Mouse (Mus musculus) kidney, embryonic 16.5 days (tissue): ENCODE measurements around the gene Patl1. TPM values are rescaled to one million over a fixed set of nuclear protein-coding genes. Genes with fewer than 3 reads are reported as not detected.
"Not testable (repeated sequence)": the region's sequence is repeated elsewhere in the genome, so short reads cannot be mapped to it uniquely, and the experiment has no call there.

Source experiments
- ATAC-seq: fragments of 200-750 bp; cut with Nextera tagmentation; 2 replicates; pipeline ENCODE4 v1.8.0; 2017; ENCODE audit warnings: moderate TSS enrichment; ENCODE audit not compliant: low FRiP score, low TSS enrichment
- H3K27ac ChIP-seq: fragments of 300-500 bp; sonication (generic); 2 replicates; pipeline ENCODE4 v1.5.1; 2014; ENCODE audit warnings: low read length
- H3K27me3 ChIP-seq: fragments of 300-500 bp; sonication (generic); 2 replicates; pipeline ENCODE4 v1.6.1; 2014; ENCODE audit warnings: low read length, control low read depth, mixed read lengths; ENCODE audit not compliant: insufficient read depth
- H3K36me3 ChIP-seq: fragments of 300-500 bp; sonication (generic); 2 replicates; pipeline ENCODE4 v1.6.1; 2014; ENCODE audit warnings: low read length, control low read depth, mixed read lengths; ENCODE audit not compliant: insufficient read depth
- H3K4me1 ChIP-seq: fragments of 300-500 bp; sonication (generic); 2 replicates; pipeline ENCODE4 v1.6.1; 2014; ENCODE audit warnings: low read length, control low read depth, mixed read lengths; ENCODE audit not compliant: insufficient read depth
- H3K4me2 ChIP-seq: fragments of 300-500 bp; sonication (generic); replicated peaks from 2 replicates; pipeline ENCODE4 v1.6.1; 2014; ENCODE audit warnings: low read depth, low read length
- H3K4me3 ChIP-seq: fragments of 300-500 bp; sonication (generic); 2 replicates; pipeline ENCODE4 v1.5.1; 2014; ENCODE audit warnings: mild to moderate bottlenecking, low read length
- H3K9ac ChIP-seq: fragments of 300-500 bp; sonication (generic); replicated peaks from 2 replicates; pipeline ENCODE4 v1.6.1; 2014; ENCODE audit warnings: low read length
- H3K9me3 ChIP-seq: fragments of 300-500 bp; sonication (generic); 2 replicates; pipeline ENCODE4 v1.6.1; 2016; ENCODE audit warnings: low read length, control low read depth
- WGBS: fragments of 180-500 bp; shearing (Covaris S2); extraction: QIAGEN DNeasy Blood & Tissue Kit; methylation state at CpG from one replicate; pipeline ENCODE4 v1.1.7; 2014; 5-methylcytosine and 5-hydroxymethylcytosine counted together
- polyA plus RNA-seq: library from polyadenylated mRNA; unstranded; fragments of >200 nt; fragmentation: Nextera tagmentation; extraction: Ambion mirVana; gene quantifications from 2 replicates; pipeline ENCODE4 v1.2.1, GENCODE M21; 2015

Patl1 gene
- polyA plus RNA-seq, 1 experiment from 2014 or later = 20.0 TPM

GRCm38 (mm10) chr19:11922515-11922914, 10.3 kb downstream of the Patl1 start:
- ATAC-seq = not testable (repeated sequence)

GRCm38 (mm10) chr19:11926380-11926779, 14.2 kb downstream of the Patl1 start:
- H3K27me3 ChIP-seq = no peaks in the 10 kb centered on the region
- 78% methylated on average over 2 of the region's 2 CpGs for WGBS
- H3K4me1 ChIP-seq = no peaks in the 10 kb centered on the region
- H3K4me3 ChIP-seq = no peak overlapping the region
- H3K4me2 ChIP-seq = no peak overlapping the region
- ATAC-seq = no peak
- no peaks in the 10 kb centered on the region for H3K9me3 ChIP-seq
- H3K27ac ChIP-seq = no peak overlapping the region
- H3K36me3 ChIP-seq = peaks cover 56% of the 10 kb centered on the region
- no peak overlapping the region for H3K9ac ChIP-seq

More at GRCm38 (mm10) chr19:11922515-11922914, 10.3 kb downstream of the Patl1 start:
- not testable (repeated sequence) for H3K4me1 ChIP-seq, H3K9ac ChIP-seq, H3K27me3 ChIP-seq, H3K27ac ChIP-seq, H3K4me2 ChIP-seq, H3K4me3 ChIP-seq, H3K9me3 ChIP-seq
- peaks cover 57% of the 10 kb centered on the region for H3K36me3 ChIP-seq
- 98% methylated on average over 2 of the region's 2 CpGs for WGBS

GRCm38 (mm10) chr19:11928025-11928748, 16.0 kb downstream of the Patl1 start:
- H3K4me2 ChIP-seq = no peak overlapping the region
- H3K9ac ChIP-seq = no peak overlapping the region
- no peak for ATAC-seq
- no peak overlapping the region for H3K4me3 ChIP-seq
- no peak overlapping the region for H3K27ac ChIP-seq
- 95% methylated on average over 4 of the region's 4 CpGs for WGBS
- no peaks in the 10 kb centered on the region for H3K9me3 ChIP-seq
- peaks cover 60% of the 10 kb centered on the region for H3K36me3 ChIP-seq
- no peaks in the 10 kb centered on the region for H3K4me1 ChIP-seq
- no peaks in the 10 kb centered on the region for H3K27me3 ChIP-seq

- WGBS = 97% methylated on average over 8 of the region's 9 CpGs
- H3K4me1 ChIP-seq, H3K9ac ChIP-seq, H3K4me3 ChIP-seq, ATAC-seq, H3K4me2 ChIP-seq, H3K9me3 ChIP-seq, H3K27me3 ChIP-seq, H3K27ac ChIP-seq: not testable (repeated sequence)
- H3K36me3 ChIP-seq = peaks cover 32% of the 10 kb centered on the region
Measured at GRCm38 (mm10) chr19:11946460-11946859, 34.3 kb downstream of the Patl1 start.

- no peak for ATAC-seq
- 51% methylated on average over 1 of the region's 1 CpGs for WGBS
- no peak overlapping the region for H3K9ac ChIP-seq
- no peak overlapping the region for H3K4me3 ChIP-seq
- peaks cover 10% of the 10 kb centered on the region for H3K36me3 ChIP-seq
- no peak overlapping the region for H3K27ac ChIP-seq
- no peak overlapping the region for H3K4me2 ChIP-seq
- H3K27me3 ChIP-seq = no peaks in the 10 kb centered on the region
- H3K9me3 ChIP-seq = no peaks in the 10 kb centered on the region
- H3K4me1 ChIP-seq = no peaks in the 10 kb centered on the region
Measured at GRCm38 (mm10) chr19:11949878-11950277, 37.7 kb downstream of the Patl1 start.

GRCm38 (mm10) chr19:11950747-11951146, 38.5 kb downstream of the Patl1 start:
- H3K9me3 ChIP-seq = no peaks in the 10 kb centered on the region
- H3K27me3 ChIP-seq = no peaks in the 10 kb centered on the region
- peaks cover 3% of the 10 kb centered on the region for H3K36me3 ChIP-seq
- H3K27ac ChIP-seq = no peak overlapping the region
- H3K9ac ChIP-seq = no peak overlapping the region
- 81% methylated on average over 7 of the region's 7 CpGs for WGBS
- no peak overlapping the region for H3K4me3 ChIP-seq
- no peaks in the 10 kb centered on the region for H3K4me1 ChIP-seq
- no peak overlapping the region for H3K4me2 ChIP-seq
- ATAC-seq = no peak

- no peak overlapping the region for H3K9ac ChIP-seq
- H3K4me1 ChIP-seq = no peaks in the 10 kb centered on the region
- no peak overlapping the region for H3K4me3 ChIP-seq
- no peaks in the 10 kb centered on the region for H3K9me3 ChIP-seq
- no peaks in the 10 kb centered on the region for H3K27me3 ChIP-seq
- H3K4me2 ChIP-seq = no peak overlapping the region
- H3K27ac ChIP-seq = no peak overlapping the region
- no peak for ATAC-seq
- WGBS = 47% methylated on average over 6 of the region's 6 CpGs
- no peaks in the 10 kb centered on the region for H3K36me3 ChIP-seq
Measured at GRCm38 (mm10) chr19:11954206-11954605, 42.0 kb downstream of the Patl1 start.

GRCm38 (mm10) chr19:11956636-11957035, 44.4 kb downstream of the Patl1 start:
- Histone ChIP-seq H3K4me3 (no peak overlapping the region), H3K27ac (no peak overlapping the region), H3K9me3 (no peaks in the 10 kb centered on the region), H3K9ac (no peak overlapping the region), H3K4me1 (no peaks in the 10 kb centered on the region), H3K4me2 (no peak overlapping the region), H3K36me3 (no peaks in the 10 kb centered on the region), H3K27me3 (no peaks in the 10 kb centered on the region)
- whole genome bisulfite sequencing = 61% methylated on average over 5 of the region's 5 CpGs
- ATAC-seq = no peak

GRCm38 (mm10) chr19:11957396-11957795, 45.2 kb downstream of the Patl1 start:
- 91% methylated on average over 5 of the region's 5 CpGs for WGBS
- Histone ChIP-seq H3K36me3 (no peaks in the 10 kb centered on the region), H3K4me1 (no peaks in the 10 kb centered on the region), H3K27ac (no peak overlapping the region), H3K4me3 (no peak overlapping the region), H3K9me3 (no peaks in the 10 kb centered on the region), H3K4me2 (no peak overlapping the region), H3K27me3 (no peaks in the 10 kb centered on the region), H3K9ac (no peak overlapping the region)
- ATAC-seq = no peak

- H3K4me1 ChIP-seq = no peaks in the 10 kb centered on the region
- WGBS = 79% methylated on average over 8 of the region's 8 CpGs
- H3K27me3 ChIP-seq = no peaks in the 10 kb centered on the region
- no peak for ATAC-seq
- H3K36me3 ChIP-seq = no peaks in the 10 kb centered on the region
- no peaks in the 10 kb centered on the region for H3K9me3 ChIP-seq
- H3K4me2 ChIP-seq = no peak overlapping the region
- H3K9ac ChIP-seq = no peak overlapping the region
- no peak overlapping the region for H3K4me3 ChIP-seq
- H3K27ac ChIP-seq = no peak overlapping the region
Measured at GRCm38 (mm10) chr19:11957846-11958245, 45.6 kb downstream of the Patl1 start.
